In genomic region chr10:93261132-93261980, GRCm38 (mm10) we compare ENCODE assay signal across 7 mouse cellular contexts. TPM values are rescaled to one million over a fixed set of nuclear protein-coding genes. Genes with fewer than 3 reads are reported as not detected.
DNase-seq lines count a peak whose midpoint lies in the region; ATAC-seq and TF ChIP-seq lines count a peak whose summit lies in the region.

No protein-coding gene starts in this region.

- 13% methylated on average over 16 of the region's 16 CpGs for WGBS in embryonic facial prominence, embryonic 12.5 days
- WGBS in limb, embryonic 14.5 days, result 26% methylated on average over 16 of the region's 16 CpGs
- WGBS in midbrain, embryonic 16.5 days, result 15% methylated on average over 16 of the region's 16 CpGs

- H3K9ac ChIP-seq in embryonic facial prominence, embryonic 12.5 days, result no peak overlapping the region
- no peak overlapping the region for H3K9ac ChIP-seq in limb, embryonic 14.5 days (ENCODE audit: low read depth, low read length, severe bottlenecking)
- peak overlapping the region; percentile 47 for H3K9ac ChIP-seq in midbrain, embryonic 16.5 days (ENCODE audit: low read depth, low read length)

- peak; percentile 72 for ATAC-seq in embryonic facial prominence, embryonic 12.5 days (ENCODE audit: insufficient number of reproducible peaks, insufficient read depth, low FRiP score, low TSS enrichment)
- peak; percentile 51 for ATAC-seq in limb, embryonic 14.5 days (ENCODE audit: low FRiP score, low read depth)
- peak; percentile 55 for ATAC-seq in midbrain, embryonic 16.5 days

- DNase-seq in CD4-positive helper T cell, adult 2 months (ENCODE audit: low read depth, low spot score), result peak; percentile 51
- peak; percentile 75 for DNase-seq in MEL-GATA-1-ER (ENCODE audit: extremely low read depth, low read depth)
- peak; percentile 74 for DNase-seq in heart, postnatal 4 days
- peak; percentile 57 for DNase-seq in limb, embryonic 14.5 days (ENCODE audit: low spot score)
- no peak for DNase-seq in c-Kit-positive CD71-positive TER-119-positive erythroid progenitor cells, embryonic 14.5 days (ENCODE audit: low spot score)

- no peak for TF ChIP-seq POLR2A in limb, embryonic 14.5 days (IDR thresholded peaks at IDR 0.05; ENCODE audit: borderline replicate concordance, extremely low read depth, insufficient read depth, insufficient read length)

- H3K4me1 ChIP-seq in embryonic facial prominence, embryonic 12.5 days, result peaks cover 33% of the 10 kb centered on the region
- H3K4me1 ChIP-seq in limb, embryonic 14.5 days (ENCODE audit: control insufficient read depth, insufficient read depth, low read length), result peaks cover 24% of the 10 kb centered on the region
- peaks cover 31% of the 10 kb centered on the region for H3K4me1 ChIP-seq in midbrain, embryonic 16.5 days (ENCODE audit: control insufficient read depth, insufficient read depth, low read length)

- H3K4me3 ChIP-seq in embryonic facial prominence, embryonic 12.5 days, result no peak overlapping the region
- H3K4me3 ChIP-seq in limb, embryonic 14.5 days (replicated peaks; ENCODE audit: low read length), result no peak overlapping the region
- peak overlapping the region; percentile 20 for H3K4me3 ChIP-seq in midbrain, embryonic 16.5 days (ENCODE audit: low read depth, low read length)

- no peaks in the 10 kb centered on the region for H3K9me3 ChIP-seq in embryonic facial prominence, embryonic 12.5 days
- no peaks in the 10 kb centered on the region for H3K9me3 ChIP-seq in limb, embryonic 14.5 days (ENCODE audit: control insufficient read depth, low read length)
- no peaks in the 10 kb centered on the region for H3K9me3 ChIP-seq in midbrain, embryonic 16.5 days (replicated peaks; ENCODE audit: control insufficient read depth, low read length, poor library complexity, severe bottlenecking)

- H3K4me2 ChIP-seq in embryonic facial prominence, embryonic 12.5 days (replicated peaks), result peak overlapping the region; percentile 16
- peak overlapping the region; percentile 22; the same call in 1 of the 2 replicates for H3K4me2 ChIP-seq in limb, embryonic 14.5 days (replicated peaks; ENCODE audit: low read depth, low read length, severe bottlenecking)
- H3K4me2 ChIP-seq in midbrain, embryonic 16.5 days (ENCODE audit: low read length), result peak overlapping the region; percentile 46

- peak overlapping the region; percentile 56 for H3K27ac ChIP-seq in embryonic facial prominence, embryonic 12.5 days
- peak overlapping the region; percentile 21 for H3K27ac ChIP-seq in limb, embryonic 14.5 days (replicated peaks; ENCODE audit: low read depth, low read length)
- peak overlapping the region; percentile 51; the same call in 1 of the 2 replicates for H3K27ac ChIP-seq in midbrain, embryonic 16.5 days (ENCODE audit: low read length)

- peaks cover 35% of the 10 kb centered on the region for H3K36me3 ChIP-seq in embryonic facial prominence, embryonic 12.5 days
- H3K36me3 ChIP-seq in limb, embryonic 14.5 days (ENCODE audit: control insufficient read depth, insufficient read depth, low read length), result peaks cover 50% of the 10 kb centered on the region
- H3K36me3 ChIP-seq in midbrain, embryonic 16.5 days (ENCODE audit: control insufficient read depth, insufficient read depth, low read length), result no peaks in the 10 kb centered on the region

- no peaks in the 10 kb centered on the region for H3K27me3 ChIP-seq in embryonic facial prominence, embryonic 12.5 days
- H3K27me3 ChIP-seq in limb, embryonic 14.5 days (ENCODE audit: control insufficient read depth, insufficient read depth, low read length), result no peaks in the 10 kb centered on the region
- H3K27me3 ChIP-seq in midbrain, embryonic 16.5 days (ENCODE audit: control insufficient read depth, insufficient read depth, low read depth, low read length), result no peaks in the 10 kb centered on the region

RNA-seq across cellular contexts. Expression of gene Elk3, which starts 49.6 kb away (rescaled TPM):
- 37.6 and 38.4 TPM in 2 replicates for polyA plus RNA-seq in embryonic facial prominence, embryonic 12.5 days (2016; fragmentation: Nextera tagmentation; extraction: Ambion mirVana)
- 100 to 1,000 TPM; 102 to 103 TPM for total RNA-seq in heart, postnatal 4 days (2021)
- 60.9 and 78.2 TPM in 2 replicates for polyA plus RNA-seq in limb, embryonic 14.5 days (2012; rRNA removed)
- polyA plus RNA-seq in limb, embryonic 14.5 days (2014; fragmentation: Nextera tagmentation; extraction: Ambion mirVana), result 42.4 and 44.5 TPM in 2 replicates
- polyA plus RNA-seq in midbrain, embryonic 16.5 days (2015; fragmentation: Nextera tagmentation; extraction: Ambion mirVana), result 6.4 and 6.5 TPM in 2 replicates
